Mouse (Mus musculus): ENCODE measurements around the gene Rras2.

The Rras2 gene

GRCm38 (mm10) chr7:114071395-114071794, 46.2 kb downstream of the Rras2 start:
- DNase-seq, result no peak

GRCm38 (mm10) chr7:114070458-114070840, 47.1 kb downstream of the Rras2 start:
- no peak for DNase-seq

DNA sequence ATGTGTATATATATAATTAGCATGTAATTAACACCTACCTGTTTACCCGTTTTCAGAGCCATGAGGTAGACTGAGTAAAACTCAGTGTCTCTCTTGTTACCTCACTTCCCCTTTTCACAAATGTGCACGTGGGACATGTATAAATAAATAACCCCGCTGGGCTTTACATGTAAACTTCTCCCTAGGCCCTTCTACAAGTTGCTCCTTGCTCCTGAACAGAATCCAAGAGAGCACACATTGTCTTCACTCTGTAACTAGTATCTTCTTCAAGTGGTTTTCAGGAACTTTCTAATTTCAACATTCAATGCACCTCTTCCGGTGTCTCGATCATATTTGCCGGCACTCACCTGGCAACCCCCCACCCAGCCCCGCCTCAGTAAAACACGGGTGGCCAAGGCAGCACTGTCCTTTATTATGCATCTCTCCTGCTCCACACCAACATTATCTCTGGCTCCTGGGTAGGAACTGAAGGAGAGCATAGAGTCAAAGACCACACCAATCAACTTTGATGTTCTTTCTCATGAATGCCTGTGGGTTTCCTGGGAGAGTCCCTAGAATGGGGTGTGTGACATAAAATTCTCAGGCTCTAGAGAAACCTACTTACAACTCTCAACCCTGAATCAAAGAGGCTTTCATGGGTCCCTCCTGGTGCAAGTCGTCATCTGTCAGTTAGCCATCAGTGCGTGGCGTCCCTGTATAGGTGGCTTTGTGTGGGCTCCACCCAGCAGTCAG, 47.7 kb downstream of the Rras2 start:
- no peak for DNase-seq

GRCm38 (mm10) chr7:114068956-114069533, 48.5 kb downstream of the Rras2 start:
- no peak for DNase-seq

GRCm38 (mm10) chr7:114066529-114067178, 50.9 kb downstream of the Rras2 start:
- DNase-seq, result peak; percentile 89 to 91

- DNase-seq, result no peak
These were observed 52.0 kb downstream of the Rras2 start for GRCm38 (mm10) chr7:114065407-114066185.

GRCm38 (mm10) chr7:114063966-114064365, 53.6 kb downstream of the Rras2 start:
- DNase-seq, result no peak

- no peak for DNase-seq
These were observed 54.0 kb downstream of the Rras2 start for GRCm38 (mm10) chr7:114063534-114063933.

DNA sequence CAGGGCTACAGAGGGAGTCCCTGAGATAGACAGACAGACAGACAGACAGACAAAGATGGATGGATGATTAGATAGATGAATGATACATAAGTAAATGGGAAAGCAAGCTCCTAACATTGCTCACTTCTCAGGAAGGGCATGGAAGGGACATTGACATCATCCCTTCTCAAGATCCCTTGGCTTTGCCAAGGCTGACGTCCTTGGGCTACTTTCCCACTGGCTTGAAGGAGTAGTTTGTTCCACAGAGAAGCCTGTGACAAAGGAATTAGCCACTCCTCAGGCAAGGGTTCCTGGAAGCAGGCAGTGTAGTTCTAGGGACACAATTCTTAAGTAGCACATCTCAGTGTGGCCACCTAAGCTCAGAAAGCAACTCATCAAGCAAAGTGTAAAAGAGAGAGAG, 55.1 kb downstream of the Rras2 start:
- DNase-seq, result peak in 1 of 2 experiments; percentile 37

DNA sequence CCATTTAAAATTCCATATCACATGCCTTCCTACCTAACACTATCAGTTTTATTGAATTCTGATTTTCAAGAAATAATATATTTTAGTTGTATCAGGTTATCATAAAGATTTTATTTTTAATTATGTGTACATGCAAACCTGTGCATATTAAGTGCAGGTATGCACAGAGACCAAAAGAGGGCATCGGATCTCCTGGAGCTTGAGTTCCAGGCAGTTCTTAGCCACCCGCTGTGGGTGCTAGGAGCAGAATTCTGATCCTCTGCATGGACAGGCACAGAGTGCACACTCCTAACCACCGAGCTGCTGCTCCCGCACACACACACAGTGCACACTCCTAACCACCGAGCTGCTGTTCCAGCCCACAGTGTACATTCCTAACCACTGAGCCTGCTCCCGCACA, 57.1 kb downstream of the Rras2 start:
- no peak for DNase-seq

GRCm38 (mm10) chr7:114058927-114059441, 58.6 kb downstream of the Rras2 start:
- no peak for DNase-seq

DNA sequence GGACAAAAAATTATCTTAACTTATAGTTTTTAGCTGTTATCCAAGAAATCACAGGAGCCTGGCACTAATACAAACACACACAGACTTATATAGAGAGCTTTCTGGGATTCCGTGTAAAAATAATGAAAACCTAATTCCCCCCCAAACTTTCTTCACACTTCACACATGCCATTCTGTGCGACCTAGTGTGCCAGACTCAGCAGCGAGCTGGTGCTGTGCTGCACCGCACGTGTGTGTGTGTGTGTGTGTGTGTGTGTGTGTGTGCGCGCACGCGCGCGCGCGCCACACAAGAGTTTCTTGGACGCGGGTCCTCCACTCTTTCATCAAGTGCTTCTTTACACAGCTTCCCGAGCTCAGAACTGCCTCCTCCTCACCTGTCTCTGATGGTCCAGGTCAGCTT, 59.4 kb downstream of the Rras2 start:
- DNase-seq, result no peak

GRCm38 (mm10) chr7:114053720-114054119, 63.9 kb downstream of the Rras2 start:
- DNase-seq, result no peak

DNA sequence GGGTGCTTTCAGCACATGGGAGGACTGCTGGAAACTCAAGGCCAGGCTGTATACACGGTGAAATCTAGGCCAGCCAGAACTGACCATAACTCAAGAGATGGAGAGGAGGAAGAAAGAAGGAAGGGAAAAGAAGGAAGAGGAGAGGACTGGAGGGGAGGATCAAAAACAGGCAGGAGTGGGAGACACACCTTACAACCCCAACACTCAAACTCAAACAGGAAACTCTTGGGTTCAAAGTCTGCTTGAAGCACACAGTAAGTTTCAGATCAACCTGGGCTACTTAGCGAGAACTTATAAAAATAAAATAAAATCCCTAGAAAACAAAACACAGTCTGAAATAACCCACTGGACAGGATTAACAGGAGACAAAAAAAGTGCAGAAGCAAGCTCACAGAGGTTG, 71.8 kb downstream of the Rras2 start:
- no peak for DNase-seq

DNA sequence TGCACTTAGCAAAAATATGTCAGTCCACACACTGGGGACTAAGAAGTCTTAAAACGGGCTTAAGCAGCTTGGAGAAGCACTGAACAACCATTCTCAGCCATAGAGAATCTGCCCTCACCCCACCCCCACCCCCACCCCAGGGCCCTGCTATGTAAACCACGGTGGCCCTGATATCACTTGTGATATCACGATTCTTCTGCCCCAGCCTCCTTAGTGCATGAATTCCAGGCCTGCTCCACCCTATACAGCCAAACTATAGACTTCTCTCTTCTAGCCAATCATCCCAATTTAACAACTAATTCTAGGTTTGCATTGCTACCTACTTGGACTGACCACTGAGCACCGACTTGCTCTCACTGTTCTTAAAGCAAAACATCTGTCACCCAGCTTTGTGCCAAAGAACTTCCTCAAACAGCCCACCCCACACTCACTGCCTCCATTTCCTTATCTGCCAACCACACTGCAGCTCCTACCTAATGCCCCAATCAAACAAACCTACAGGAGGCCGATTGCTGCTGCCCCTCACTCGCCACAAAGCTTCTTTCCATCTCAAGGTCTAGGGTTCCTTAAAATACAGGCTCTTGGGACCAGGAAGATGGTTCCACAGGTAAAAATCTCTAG, 73.5 kb downstream of the Rras2 start:
- no peak for DNase-seq

DNA sequence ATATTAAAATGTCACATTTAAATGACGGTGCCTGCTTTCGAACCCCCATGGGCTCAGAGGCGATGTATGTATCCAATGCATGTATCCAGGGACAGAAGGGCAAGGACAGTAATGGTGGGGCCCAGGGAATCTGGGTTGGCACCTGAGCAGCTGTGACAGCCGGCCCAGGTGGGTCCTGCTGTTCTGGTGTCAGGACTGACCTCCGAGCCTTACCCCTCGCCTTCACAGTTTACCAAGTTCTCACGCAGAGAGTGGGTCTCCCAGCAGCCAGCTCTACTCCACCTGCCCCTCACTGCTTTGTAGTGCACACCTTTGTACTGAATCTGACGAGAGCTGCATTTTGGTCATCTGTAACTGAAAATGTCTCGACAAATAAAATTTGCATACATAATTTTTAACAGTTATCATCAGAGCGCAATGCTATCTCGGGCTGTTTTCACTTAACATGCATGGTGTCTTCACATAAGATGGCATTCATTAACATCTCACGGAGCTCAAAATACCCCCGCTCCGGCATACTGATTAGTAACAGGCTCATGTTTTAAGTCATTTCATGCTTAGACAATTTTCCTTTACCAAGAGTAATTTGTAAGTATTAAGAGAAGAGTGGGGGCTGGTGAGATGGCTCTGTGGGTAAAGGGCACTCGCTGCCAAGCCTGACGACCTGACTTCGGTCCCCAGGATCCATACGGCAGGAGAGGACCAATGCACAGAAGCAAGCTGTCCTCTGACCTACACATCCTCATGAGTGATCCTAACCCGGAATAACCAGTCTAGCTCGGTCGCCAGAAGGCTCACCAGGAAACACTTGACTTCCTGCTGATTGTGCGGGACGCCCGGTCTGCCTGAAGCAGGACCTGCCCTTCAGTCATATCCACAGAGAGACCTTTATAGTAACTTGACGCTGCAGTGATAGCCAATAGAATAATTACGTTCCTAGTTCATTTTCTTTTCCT, 74.3 kb downstream of the Rras2 start:
- DNase-seq, result peak; percentile 25 to 29

DNA sequence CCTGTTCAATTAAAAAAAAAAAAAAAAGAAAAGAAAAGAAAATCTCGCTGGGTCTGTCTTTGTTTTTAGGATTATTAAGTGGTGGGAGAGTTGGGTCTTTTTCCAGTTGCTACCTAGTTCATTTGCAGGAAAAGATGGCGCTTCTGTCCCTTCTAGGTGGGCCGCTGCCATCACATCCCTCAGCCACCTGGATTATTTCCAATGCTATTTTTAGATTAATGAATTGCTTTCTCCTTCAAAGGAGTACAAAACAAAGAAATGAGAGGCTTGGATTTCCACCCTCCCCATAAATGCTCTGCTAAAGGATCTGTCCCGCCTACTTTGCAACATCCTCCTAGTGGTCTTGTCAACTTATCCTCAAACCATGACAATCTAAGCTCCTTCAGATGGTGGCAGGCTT, 76.2 kb downstream of the Rras2 start:
- DNase-seq, result no peak

- DNase-seq, result no peak
These were observed 80.3 kb downstream of the Rras2 start for GRCm38 (mm10) chr7:114037237-114037636.

GRCm38 (mm10) chr7:114029596-114029995, 88.0 kb downstream of the Rras2 start:
- DNase-seq, result peak; percentile 33 to 40

DNA sequence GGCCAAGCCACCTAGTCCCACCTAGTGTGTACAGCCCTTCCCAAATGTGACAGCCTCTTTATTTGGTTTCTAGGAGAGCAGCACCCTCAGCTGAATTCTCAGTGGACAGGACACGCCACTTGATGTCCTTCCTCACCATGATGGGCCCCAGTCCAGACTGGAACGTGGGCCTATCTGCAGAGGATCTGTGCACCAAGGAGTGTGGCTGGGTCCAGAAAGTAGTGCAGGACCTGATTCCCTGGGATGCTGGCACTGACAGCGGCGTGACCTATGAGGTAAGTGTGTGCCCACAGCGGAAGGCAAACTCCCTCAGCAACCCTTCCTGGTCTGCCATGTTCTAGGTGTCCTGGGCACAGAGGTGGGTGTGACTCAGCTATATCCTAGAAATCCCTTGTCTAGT, 88.8 kb downstream of the Rras2 start:
- DNase-seq, result no peak

- DNase-seq, result no peak
These were observed 90.2 kb downstream of the Rras2 start for GRCm38 (mm10) chr7:114027406-114027805.

GRCm38 (mm10) chr7:114026923-114027322, 90.7 kb downstream of the Rras2 start:
- no peak for DNase-seq
